Mouse (Mus musculus): ENCODE measurements around the gene Acss2.

DNA sequence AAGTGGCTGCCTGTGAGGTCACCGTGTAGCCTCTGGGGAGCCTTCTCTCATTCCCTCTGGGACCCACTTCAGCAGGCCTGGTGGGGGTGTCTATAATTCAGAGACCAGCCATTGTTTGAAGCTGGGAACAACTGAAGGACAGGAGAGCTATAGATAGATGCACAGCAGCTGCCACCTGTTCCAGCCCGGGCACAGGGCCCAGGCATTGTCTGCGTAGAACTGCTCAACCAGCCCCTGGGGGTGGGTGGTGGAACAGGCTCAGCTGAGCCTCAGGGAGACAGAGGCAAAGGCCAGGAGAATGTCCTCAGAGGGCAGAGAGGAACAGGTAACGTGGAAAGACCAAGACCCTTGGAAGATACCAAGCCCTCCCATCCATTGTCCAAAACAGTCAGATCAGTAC, 88.6 kb downstream of the Acss2 start:
- no peak for TF ChIP-seq CTCF (IDR thresholded peaks at IDR 0.05; ENCODE audit: borderline replicate concordance, insufficient read depth, low read length)
- TF ChIP-seq POLR2A (IDR thresholded peaks at IDR 0.05; ENCODE audit: low read depth, low read length) = no peak

Measured in embryonic fibroblast, embryonic 13.5 days (primary cell).